Mouse (Mus musculus) embryo, embryonic 11.5 days (tissue): ENCODE measurements around the gene Akap6.

Experiments
- DNase-seq: peaks from one replicate; pipeline ENCODE4 v3.0.0-alpha.2; 2012; ENCODE audit warnings: low read depth, low spot score

Akap6 gene

DNA sequence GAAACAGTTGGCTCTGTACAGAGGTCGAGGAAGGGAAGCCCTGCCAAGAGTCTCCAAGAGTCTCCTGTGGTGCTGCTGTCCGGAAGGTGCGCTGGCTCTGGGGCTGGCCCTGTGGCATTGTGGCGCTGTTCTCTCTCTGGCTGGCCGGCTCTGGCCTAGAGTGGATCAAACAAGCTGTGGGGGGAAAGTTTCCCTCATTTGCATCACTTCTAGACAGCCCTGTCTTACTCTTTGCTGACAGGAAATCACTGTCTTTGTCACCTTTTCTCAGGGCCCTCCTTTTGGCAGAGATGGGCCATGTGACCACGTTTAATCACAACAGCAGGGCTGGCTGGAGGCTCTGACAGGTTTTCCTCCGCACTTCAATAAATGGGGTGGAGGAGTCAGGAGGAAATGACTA is 333.6 kb downstream of the Akap6 start:
- peak; percentile 29 for DNase-seq

- no peak for DNase-seq
Observed at GRCm38 (mm10) chr12:53033404-53033913, 334.3 kb downstream of the Akap6 start.

DNA sequence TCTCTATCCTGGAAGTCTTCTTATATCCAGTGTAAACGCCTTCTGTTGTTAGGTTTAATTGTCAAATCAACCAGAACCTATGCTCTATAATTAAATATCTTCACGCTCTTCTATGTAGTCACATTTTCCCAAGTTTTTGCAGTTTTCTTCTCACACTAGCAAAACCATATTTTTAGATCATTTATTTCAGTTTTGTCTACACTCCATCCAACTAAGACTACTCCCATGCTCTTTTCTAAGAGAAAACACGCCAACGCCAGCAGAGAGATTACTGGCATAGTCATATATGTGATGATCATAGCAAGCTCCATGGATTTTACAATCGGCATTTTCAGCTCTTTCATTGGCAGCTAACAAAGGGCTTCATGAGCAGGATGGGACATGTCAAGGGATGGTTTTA is 341.5 kb downstream of the Akap6 start:
- no peak for DNase-seq

- DNase-seq, result no peak
Observed at GRCm38 (mm10) chr12:53042739-53043138, 343.6 kb downstream of the Akap6 start.

DNA sequence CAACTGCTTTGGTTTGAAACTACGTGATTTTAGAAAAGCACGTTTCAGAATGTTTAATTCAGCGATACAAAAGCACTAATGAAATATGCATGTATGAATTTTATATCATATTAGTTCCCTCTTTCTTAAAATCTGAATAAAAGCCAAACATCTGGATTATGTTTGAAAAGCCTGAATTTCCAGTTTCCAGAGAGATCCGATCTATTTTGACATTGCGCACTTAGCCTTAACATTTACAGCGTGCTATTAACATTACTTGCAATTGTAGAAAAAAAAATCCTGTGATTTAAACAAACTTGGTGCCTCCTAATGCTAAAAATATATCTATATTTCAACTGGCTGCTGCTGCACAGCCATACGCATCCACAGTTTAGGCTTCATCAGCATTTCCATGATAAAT is 358.4 kb downstream of the Akap6 start:
- no peak for DNase-seq

GRCm38 (mm10) chr12:53060903-53061302 is 361.7 kb downstream of the Akap6 start:
- no peak for DNase-seq

- peak; percentile 42 for DNase-seq
Observed at GRCm38 (mm10) chr12:53061466-53062124, 362.4 kb downstream of the Akap6 start.

DNA sequence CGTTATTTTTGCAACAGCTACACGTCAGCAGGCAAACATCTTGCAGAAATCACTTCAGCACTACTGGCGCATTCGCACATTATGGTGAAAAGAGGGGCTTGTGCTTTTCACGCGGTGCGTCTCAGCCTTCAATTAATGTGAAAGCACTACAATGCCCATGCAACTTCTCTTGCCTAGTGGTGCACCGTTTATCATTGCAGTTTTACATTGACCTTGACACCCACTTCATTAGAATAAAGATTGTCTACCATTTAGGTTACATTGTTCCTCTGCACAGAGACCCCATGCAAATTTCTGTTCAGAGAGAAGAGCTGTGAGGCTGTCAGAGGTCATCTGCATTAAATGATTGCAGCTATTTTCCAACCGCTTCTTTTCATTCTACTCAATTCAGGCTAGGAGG is 363.8 kb downstream of the Akap6 start:
- DNase-seq, result no peak

DNA sequence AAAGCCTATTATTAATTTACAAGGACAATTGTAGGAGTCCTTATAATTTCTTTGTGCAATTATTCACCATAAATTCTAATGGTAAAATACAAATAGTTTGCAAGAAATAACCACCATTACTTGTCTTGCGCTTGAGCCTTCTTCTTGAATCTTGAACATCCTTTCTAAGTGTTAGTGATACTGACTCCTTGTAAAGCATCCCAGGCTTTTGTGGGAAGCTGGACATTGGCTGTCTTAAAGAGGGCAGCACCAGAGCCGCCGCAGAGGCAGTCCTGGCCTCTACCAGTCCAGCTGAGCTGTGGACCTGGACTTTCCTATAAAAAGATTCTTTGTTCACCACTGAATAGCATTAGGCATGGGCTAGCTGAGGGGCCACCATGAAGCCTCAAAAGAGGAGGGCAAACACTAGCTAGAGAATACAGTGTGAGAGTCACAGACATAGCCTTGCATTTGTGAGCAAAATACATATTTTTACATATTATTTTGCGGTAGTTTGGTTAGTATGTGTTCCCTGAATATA is 365.1 kb downstream of the Akap6 start:
- DNase-seq, result no peak

DNA sequence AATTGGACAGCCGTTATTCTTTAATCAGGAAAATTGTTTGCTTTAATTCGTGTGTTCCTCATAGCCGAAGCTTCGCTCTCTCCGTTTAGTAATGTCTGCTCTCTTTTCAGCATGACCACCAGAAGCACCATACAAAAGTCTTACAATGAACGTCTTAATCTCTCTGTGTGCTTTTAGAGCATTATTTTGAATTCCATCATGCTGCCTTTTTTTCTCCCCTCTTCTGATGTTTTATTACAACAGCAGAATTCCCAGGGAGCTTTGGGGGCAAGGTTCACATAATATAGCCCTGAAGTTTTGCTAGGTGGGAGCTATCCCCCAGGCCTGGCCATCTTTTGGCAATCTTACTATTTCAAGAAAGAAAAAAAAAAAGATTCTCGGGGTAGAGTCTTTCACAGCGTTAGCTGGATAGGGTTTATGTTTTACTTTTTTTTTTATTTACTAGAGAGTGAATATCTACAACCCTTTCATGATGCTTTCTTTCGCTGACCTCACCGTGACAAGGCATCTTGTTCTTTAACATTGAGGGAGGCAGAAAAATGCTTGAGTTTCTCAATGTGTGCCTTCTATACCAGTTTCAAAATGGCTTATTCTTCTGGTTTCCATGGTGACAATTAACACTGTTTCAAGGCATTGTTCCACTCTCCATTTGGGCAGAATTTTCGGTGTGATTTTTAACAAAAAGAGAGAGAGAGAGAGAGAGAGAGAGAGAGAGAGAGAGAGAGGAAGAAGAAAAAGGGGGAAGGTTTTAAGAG is 366.0 kb downstream of the Akap6 start:
- DNase-seq, result no peak

DNA sequence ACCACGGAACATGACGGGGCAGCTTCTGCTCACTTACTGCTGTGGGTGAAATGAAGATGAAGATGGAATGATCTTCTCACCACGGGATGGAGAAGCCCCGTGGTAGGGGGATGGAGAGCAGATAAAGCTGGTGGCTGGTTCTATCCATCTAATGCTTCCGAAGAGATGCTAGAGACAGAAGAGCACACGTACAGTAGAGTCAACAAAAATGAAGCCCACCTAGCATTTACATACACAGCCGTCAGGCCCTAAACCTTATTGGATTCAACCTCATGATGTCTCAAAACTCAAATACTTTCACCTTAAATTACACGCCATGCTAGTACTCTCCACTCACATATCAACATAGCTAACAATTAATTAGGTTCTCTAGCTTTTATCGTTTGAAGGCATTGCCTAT is 367.1 kb downstream of the Akap6 start:
- DNase-seq, result no peak

- no peak for DNase-seq
Observed at GRCm38 (mm10) chr12:53070907-53071306, 371.7 kb downstream of the Akap6 start.

- DNase-seq, result no peak
Observed at GRCm38 (mm10) chr12:53076595-53077400, 377.6 kb downstream of the Akap6 start.

GRCm38 (mm10) chr12:53085789-53086188 is 386.6 kb downstream of the Akap6 start:
- no peak for DNase-seq

DNA sequence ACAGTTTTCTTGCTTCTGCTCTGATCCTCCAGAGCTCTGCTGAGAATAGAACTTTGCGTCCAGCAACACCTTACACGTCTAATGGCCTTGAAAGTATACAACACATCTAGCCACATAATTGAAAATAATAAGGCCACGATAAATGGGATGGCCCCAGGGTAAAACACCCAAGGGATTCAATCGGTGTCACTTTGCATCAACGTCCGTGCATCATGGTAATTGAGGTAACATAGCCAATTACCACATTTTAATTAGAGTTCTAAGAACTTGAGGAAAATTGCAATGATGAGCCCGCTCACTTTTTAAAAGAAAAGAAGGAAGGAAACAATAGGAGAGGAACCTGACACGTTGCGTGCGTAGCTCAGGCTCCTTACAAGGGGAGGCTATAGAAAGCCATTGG is 413.1 kb downstream of the Akap6 start:
- DNase-seq, result no peak

GRCm38 (mm10) chr12:53119352-53119751 is 420.2 kb downstream of the Akap6 start:
- no peak for DNase-seq

DNA sequence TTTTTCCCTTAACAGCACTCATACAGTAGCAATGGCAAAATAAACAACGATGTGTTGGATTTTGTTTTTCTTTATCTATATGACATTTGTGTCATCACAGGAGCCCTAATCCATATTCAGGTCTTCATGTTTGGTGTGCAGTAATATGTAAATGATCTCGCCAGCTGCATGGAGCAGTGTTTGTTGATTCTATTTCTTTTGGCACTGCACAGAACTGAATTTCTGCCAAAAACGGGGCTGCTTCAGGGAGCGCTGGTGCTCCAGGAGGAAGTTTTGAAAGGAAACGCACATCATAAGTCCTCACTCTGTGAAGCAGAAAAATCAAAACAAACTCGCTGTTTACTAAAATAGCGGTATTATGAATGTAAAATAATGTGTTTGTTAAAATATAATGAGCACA is 424.9 kb downstream of the Akap6 start:
- DNase-seq, result no peak

- no peak for DNase-seq
Observed at GRCm38 (mm10) chr12:53124696-53125095, 425.5 kb downstream of the Akap6 start.

- DNase-seq, result no peak
Observed at GRCm38 (mm10) chr12:53125286-53125685, 426.1 kb downstream of the Akap6 start.

GRCm38 (mm10) chr12:53134196-53134595 is 435.0 kb downstream of the Akap6 start:
- no peak for DNase-seq

GRCm38 (mm10) chr12:53137331-53137730 is 438.1 kb downstream of the Akap6 start:
- DNase-seq, result no peak

DNA sequence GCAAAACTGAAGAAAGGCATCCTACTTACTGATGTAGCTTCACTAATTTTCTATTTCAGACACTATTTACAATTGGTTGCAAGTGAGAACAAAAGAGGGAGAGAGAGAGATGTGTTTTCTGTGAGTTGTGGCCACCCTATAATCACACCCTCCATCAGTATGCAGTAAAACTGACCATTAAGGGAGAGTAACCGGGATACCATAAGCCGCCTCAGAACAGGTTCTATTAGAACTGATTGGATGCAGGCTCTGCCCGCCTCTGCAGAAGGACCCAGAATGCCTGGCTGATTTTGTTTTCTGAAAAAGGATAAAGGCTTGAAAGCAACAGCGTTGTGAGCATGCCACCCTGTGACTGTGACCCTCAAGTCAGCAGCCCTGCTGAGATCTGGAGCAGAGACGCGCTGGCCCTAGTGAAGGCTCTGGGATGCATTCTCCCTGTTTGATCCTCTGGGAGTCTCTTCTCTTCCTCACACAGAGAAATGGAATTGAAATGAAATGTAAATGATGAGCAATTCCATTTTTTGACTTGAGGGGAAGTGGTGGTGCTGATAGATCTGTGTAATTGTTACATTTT is 445.0 kb downstream of the Akap6 start:
- no peak for DNase-seq
